Comparison of ENCODE assay signal across 9 mouse cellular contexts in genomic region chr11:78466242-78466912, GRCm38 (mm10). TPM values are rescaled to one million over a fixed set of nuclear protein-coding genes. Genes with fewer than 3 reads are reported as not detected.
DNase-seq lines count a peak whose midpoint lies in the region; ATAC-seq and TF ChIP-seq lines count a peak whose summit lies in the region.
"Had no signal": no experiment of that assay in that cellular context is flagged by ENCODE, and none has a peak within 500 bp of the region (broad histone marks: within the 10 kb centered on the region; RNA-seq: fewer than 3 reads in every experiment).

No protein-coding gene starts in this region.

- WGBS in heart, embryonic 10.5 days: 73% methylated on average over 23 of the region's 23 CpGs
- WGBS in hindbrain, embryonic 11.5 days: 62% methylated on average over 23 of the region's 23 CpGs
- 67% methylated on average over 23 of the region's 23 CpGs for WGBS in liver, postnatal 0 days (ENCODE audit: insufficient replicate concordance)

- no peak for DNase-seq in heart, embryonic 10.5 days (ENCODE audit: low spot score)
- no peak for DNase-seq in heart, postnatal 4 days
- no peak for DNase-seq in ES-E14 (ENCODE audit: low read depth, low spot score)
- DNase-seq in hindbrain, embryonic 11.5 days (ENCODE audit: low spot score): no peak
- peak; percentile 18 for DNase-seq in liver, postnatal 0 days
- no peak for DNase-seq in right cerebral cortex, postnatal 25 days
- DNase-seq in right cerebral cortex, postnatal 14 days: no peak

- H3K4me2 ChIP-seq in hindbrain, embryonic 11.5 days (replicated peaks; ENCODE audit: low read depth, low read length): peak overlapping the region; percentile 90
- peak overlapping the region; percentile 81 for H3K4me2 ChIP-seq in liver, postnatal 0 days (ENCODE audit: low read depth, low read length)

- TF ChIP-seq CTCF in liver, postnatal 0 days (IDR thresholded peaks at IDR 0.05; ENCODE audit: low read depth): no peak

- peak overlapping the region; percentile 93 for H3K27ac ChIP-seq in heart, embryonic 10.5 days
- H3K27ac ChIP-seq in ES-E14 (ENCODE audit: insufficient read depth, low read depth, low read length, poor library complexity, severe bottlenecking): no peak overlapping the region
- H3K27ac ChIP-seq in hindbrain, embryonic 11.5 days (ENCODE audit: low read depth, low read length): no peak overlapping the region
- H3K27ac ChIP-seq in liver, postnatal 0 days (ENCODE audit: low read depth): peak overlapping the region; percentile 82; the same call in 1 of the 2 replicates

- no peaks in the 10 kb centered on the region for H3K27me3 ChIP-seq in heart, embryonic 10.5 days (ENCODE audit: insufficient read depth, poor library complexity, severe bottlenecking)
- no peaks in the 10 kb centered on the region for H3K27me3 ChIP-seq in hindbrain, embryonic 11.5 days (ENCODE audit: control insufficient read depth, insufficient read depth, low read length)
- H3K27me3 ChIP-seq in liver, postnatal 0 days (ENCODE audit: insufficient read depth, low read length): no peaks in the 10 kb centered on the region

- ATAC-seq in hindbrain, embryonic 11.5 days (ENCODE audit: low FRiP score): peak; percentile 22; the same call in 1 of the 2 replicates
- ATAC-seq in liver, postnatal 0 days: 0 out of 2 replicates have a peak, but pooled peaks have one; percentile 16
- no peak for ATAC-seq in monocyte, adult 5-6 weeks (replicated peaks; ENCODE audit: insufficient number of reproducible peaks, low FRiP score, low TSS enrichment, poor library complexity, severe bottlenecking)

- H3K36me3 ChIP-seq in heart, embryonic 10.5 days: no peaks in the 10 kb centered on the region
- H3K36me3 ChIP-seq in ES-E14 (ENCODE audit: control insufficient read depth, insufficient read depth, low read length, poor library complexity, severe bottlenecking): no peaks in the 10 kb centered on the region
- H3K36me3 ChIP-seq in hindbrain, embryonic 11.5 days (ENCODE audit: control insufficient read depth, insufficient read depth, low read length): no peaks in the 10 kb centered on the region
- no peaks in the 10 kb centered on the region for H3K36me3 ChIP-seq in liver, postnatal 0 days (replicated peaks; ENCODE audit: insufficient read depth, low read length)

- peak overlapping the region; percentile 89; the same call in 1 of the 2 replicates for H3K9ac ChIP-seq in ES-E14 (ENCODE audit: insufficient read depth, low read depth, low read length, poor library complexity, severe bottlenecking)
- H3K9ac ChIP-seq in hindbrain, embryonic 11.5 days (ENCODE audit: low read depth, low read length): peak overlapping the region; percentile 86
- H3K9ac ChIP-seq in liver, postnatal 0 days (replicated peaks): peak overlapping the region; percentile 65

- in situ Hi-C loops in ES-E14 (cut with MboI; ENCODE audit: low sequenced_read_pairs in 2 of 2, unreplicated experiment in 2 of 2): no loop called here

- H3K4me1 ChIP-seq in heart, embryonic 10.5 days: peaks cover 38% of the 10 kb centered on the region
- peaks cover 0 to 20% of the 10 kb centered on the region in 2 experiments; a peak in 2 of 4 replicates for H3K4me1 ChIP-seq in ES-E14 (ENCODE audit: control insufficient read depth in 2 of 2, insufficient read depth in 2 of 2, low read length in 2 of 2, poor library complexity in 1 of 2)
- no peaks in the 10 kb centered on the region; the same call in 1 of the 2 replicates for H3K4me1 ChIP-seq in hindbrain, embryonic 11.5 days (replicated peaks; ENCODE audit: control insufficient read depth, insufficient read depth, low read length)
- H3K4me1 ChIP-seq in liver, postnatal 0 days (ENCODE audit: insufficient read depth): peaks cover 25% of the 10 kb centered on the region

- H3K9me3 ChIP-seq in heart, embryonic 10.5 days: 0 out of 2 replicates have a peak, but pooled peaks cover 3% of the 10 kb centered on the region
- no peaks in the 10 kb centered on the region for H3K9me3 ChIP-seq in ES-E14 (ENCODE audit: control insufficient read depth, insufficient read depth, low read depth, low read length)
- no peaks in the 10 kb centered on the region for H3K9me3 ChIP-seq in hindbrain, embryonic 11.5 days (ENCODE audit: control insufficient read depth, low read length)
- H3K9me3 ChIP-seq in liver, postnatal 0 days (ENCODE audit: low read length): no peaks in the 10 kb centered on the region

- TF ChIP-seq EP300 in liver, postnatal 0 days (IDR thresholded peaks at IDR 0.05; ENCODE audit: low read depth): no peak

- peak overlapping the region; percentile 80 for H3K4me3 ChIP-seq in heart, embryonic 10.5 days
- peak overlapping the region; percentile 89 to 92 for H3K4me3 ChIP-seq in ES-E14 (ENCODE audit: insufficient read depth in 1 of 2, low read depth in 1 of 2, low read length in 2 of 2, poor library complexity in 1 of 2, severe bottlenecking in 1 of 2)
- peak overlapping the region; percentile 79 for H3K4me3 ChIP-seq in hindbrain, embryonic 11.5 days (ENCODE audit: low read depth, low read length)
- peak overlapping the region; percentile 63 for H3K4me3 ChIP-seq in liver, postnatal 0 days (ENCODE audit: low read depth, low read length)

TF ChIP-seq in ES-E14, 5 proteins besides CTCF, POLR2A, EP300 and RAD21:
- TF ChIP-seq ZC3H11A (IDR thresholded peaks at IDR 0.05; ENCODE audit: borderline replicate concordance, low read depth, low read length): no peak
- no peak for TF ChIP-seq CHD2 (IDR thresholded peaks at IDR 0.05; ENCODE audit: low read depth, low read length)
- TF ChIP-seq HCFC1 (IDR thresholded peaks at IDR 0.05; ENCODE audit: borderline replicate concordance, insufficient read depth, low read length): no peak
- no peak for TF ChIP-seq ZNF384 (IDR thresholded peaks at IDR 0.05; ENCODE audit: low read depth, low read length)
- TF ChIP-seq MAFK (IDR thresholded peaks at IDR 0.05; ENCODE audit: insufficient read depth, low read depth, low read length): no peak
TF ChIP-seq in ES-E14: peak in this region for 0.

RNA-seq across cellular contexts. Expression of gene Slc46a1, which starts 0.9 kb away (rescaled TPM):
- 7.8 and 12.8 TPM in 2 replicates for polyA plus RNA-seq in heart, embryonic 10.5 days (2016; fragmentation: Nextera tagmentation; extraction: Ambion mirVana)
- 1 to 10 TPM; 2.3 to 3.5 TPM for total RNA-seq in heart, postnatal 4 days (2021)
- total RNA-seq in ES-E14 (2012; rRNA removed): 21.4 and 29.0 TPM in 2 replicates
- 14.5 and 15.9 TPM in 2 replicates for polyA plus RNA-seq in hindbrain, embryonic 11.5 days (2014; fragmentation: Nextera tagmentation; extraction: Ambion mirVana)
- 20.5 and 22.3 TPM in 2 replicates for polyA plus RNA-seq in liver, postnatal 0 days (2015; fragmentation: Nextera tagmentation; extraction: Ambion mirVana)
- 0.38 to 0.58 TPM in 2 of 3 replicates, not detected in the other for total RNA-seq in monocyte, adult 5-6 weeks (2017)

RNA-seq across cellular contexts. Expression of gene Sarm1, which starts 31.2 kb away (rescaled TPM):
- 0.10 and 1.5 TPM in 2 replicates for polyA plus RNA-seq in heart, embryonic 10.5 days (2016; fragmentation: Nextera tagmentation; extraction: Ambion mirVana)
- total RNA-seq in heart, postnatal 4 days (2021): under 1 TPM; 0.12 to 0.27 TPM
- total RNA-seq in ES-E14 (2012; rRNA removed): 3.7 and 5.0 TPM in 2 replicates
- 16.3 and 17.5 TPM in 2 replicates for polyA plus RNA-seq in hindbrain, embryonic 11.5 days (2014; fragmentation: Nextera tagmentation; extraction: Ambion mirVana)
- polyA plus RNA-seq in liver, postnatal 0 days (2015; fragmentation: Nextera tagmentation; extraction: Ambion mirVana): 0.14 and 0.21 TPM in 2 replicates
- total RNA-seq in monocyte, adult 5-6 weeks (2017): 0.78 TPM in 1 of 3 replicates, not detected in the others
- total RNA-seq: common myeloid progenitor, adult 5-6 weeks had no signal

RNA-seq across cellular contexts. Expression of gene Vtn, which starts 32.5 kb away (rescaled TPM):
- polyA plus RNA-seq in heart, embryonic 10.5 days (2016; fragmentation: Nextera tagmentation; extraction: Ambion mirVana): 1.6 and 43.5 TPM in 2 replicates
- 1 to 10 TPM; 4.8 to 8.6 TPM for total RNA-seq in heart, postnatal 4 days (2021)
- total RNA-seq in ES-E14 (2012; rRNA removed): 0.26 TPM in 1 of 2 replicates, not detected in the other
- 95.4 and 129 TPM in 2 replicates for polyA plus RNA-seq in hindbrain, embryonic 11.5 days (2014; fragmentation: Nextera tagmentation; extraction: Ambion mirVana)
- polyA plus RNA-seq in liver, postnatal 0 days (2015; fragmentation: Nextera tagmentation; extraction: Ambion mirVana): 2,013 and 2,040 TPM in 2 replicates
- not detected in 3 replicates for total RNA-seq in monocyte, adult 5-6 weeks (2017)
- total RNA-seq: common myeloid progenitor, adult 5-6 weeks had no signal

RNA-seq across cellular contexts. Expression of gene Sebox, which starts 36.9 kb away (rescaled TPM):
- not detected in 2 replicates for polyA plus RNA-seq in heart, embryonic 10.5 days (2016; fragmentation: Nextera tagmentation; extraction: Ambion mirVana)
- not detected for total RNA-seq in heart, postnatal 4 days (2021)
- total RNA-seq in ES-E14 (2012; rRNA removed): 0.31 and 0.32 TPM in 2 replicates
- polyA plus RNA-seq in hindbrain, embryonic 11.5 days (2014; fragmentation: Nextera tagmentation; extraction: Ambion mirVana): not detected in 2 replicates
- polyA plus RNA-seq in liver, postnatal 0 days (2015; fragmentation: Nextera tagmentation; extraction: Ambion mirVana): 0.11 and 0.16 TPM in 2 replicates
- not detected in 3 replicates for total RNA-seq in monocyte, adult 5-6 weeks (2017)
- total RNA-seq: common myeloid progenitor, adult 5-6 weeks had no signal

RNA-seq across cellular contexts. Expression of gene Slc13a2, which starts 44.4 kb away (rescaled TPM):
- not detected in 2 replicates for polyA plus RNA-seq in heart, embryonic 10.5 days (2016; fragmentation: Nextera tagmentation; extraction: Ambion mirVana)
- total RNA-seq in heart, postnatal 4 days (2021): not detected
- total RNA-seq in ES-E14 (2012; rRNA removed): 0.13 TPM in 1 of 2 replicates, not detected in the other
- polyA plus RNA-seq in hindbrain, embryonic 11.5 days (2014; fragmentation: Nextera tagmentation; extraction: Ambion mirVana): not detected in 2 replicates
- polyA plus RNA-seq in liver, postnatal 0 days (2015; fragmentation: Nextera tagmentation; extraction: Ambion mirVana): 0.07 and 0.08 TPM in 2 replicates
- total RNA-seq in monocyte, adult 5-6 weeks (2017): not detected in 3 replicates
- total RNA-seq: common myeloid progenitor, adult 5-6 weeks had no signal

Comparison
In these comparisons a context has a peak if more than half of its experiments do, and no peak if none do; other contexts are left out.
1. H3K27ac ChIP-seq: peak in heart, embryonic 10.5 days (single experiment) and liver, postnatal 0 days (single experiment); none in ES-E14 (single experiment) and hindbrain, embryonic 11.5 days (single experiment).
2. Peak in every context shown above with its lines, with median percentiles within 50 percentile points of each other: H3K4me3 ChIP-seq and H3K9ac ChIP-seq.